Mouse (Mus musculus) inflammation-experienced regulatory T-cells, adult 6 months (primary cell): ENCODE results near the gene Sec11a. TPM values are rescaled to one million over a fixed set of nuclear protein-coding genes. Genes with fewer than 3 reads are reported as not detected.

Experiments
- ATAC-seq: one replicate; pipeline ENCODE4 v1.8.0; 2017
- polyA plus RNA-seq, 3 experiments: library from polyadenylated mRNA; unstranded; fragments of 100-300 nt; shearing (Covaris generic); gene quantifications; one replicate each; pipeline ENCODE4 v1.2.1; 2017

The Sec11a gene
- polyA plus RNA-seq, 3 experiments from 2014 or later, result 248 to 321 (median 312) TPM

DNA sequence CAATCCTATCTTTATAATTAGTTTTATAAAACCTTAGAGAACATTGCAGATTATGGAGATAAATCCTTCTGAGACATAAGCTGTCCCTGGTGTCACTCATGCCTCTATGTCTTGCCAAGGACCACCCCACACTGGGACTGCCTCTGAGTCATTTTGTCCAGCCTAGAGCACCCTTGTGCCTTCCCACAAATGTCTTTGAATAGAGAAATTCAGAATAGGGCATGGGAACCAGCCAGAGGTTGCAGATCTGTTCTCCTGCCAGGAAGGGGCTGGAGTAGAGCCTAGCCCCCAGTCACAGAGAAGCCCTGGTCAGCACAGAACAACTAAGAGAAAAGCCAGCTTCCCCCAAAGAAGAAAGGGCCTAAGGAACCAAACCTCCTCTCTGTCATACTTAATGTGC is 92.3 kb downstream of the Sec11a start:
- ATAC-seq, result no peak

Other genes starting within 250 kb of the Sec11a start
- 100 to 1,000 TPM; 197 to 297 (median 271) TPM for gene Iqgap1, start 121.8 kb downstream of the Sec11a start, polyA plus RNA-seq
- 1 to 10 TPM; 2.4 to 3.1 (median 2.6) TPM for gene Zscan2, start 86.9 kb downstream of the Sec11a start, polyA plus RNA-seq
- gene Wdr73, start 46.5 kb downstream of the Sec11a start, polyA plus RNA-seq, result 10 to 100 TPM; 18.5 to 29.9 (median 29.1) TPM
- 10 to 100 TPM; 70.6 to 79.3 (median 79.1) TPM for gene Nmb, start 42.7 kb downstream of the Sec11a start, polyA plus RNA-seq
- 10 to 100 TPM; 12.8 to 21.3 (median 19.8) TPM for gene Zfp592, start 45.9 kb upstream of the Sec11a start, polyA plus RNA-seq
- gene Alpk3, start 109.8 kb upstream of the Sec11a start, polyA plus RNA-seq, result under 1 TPM; 0.17 to 0.50 (median 0.24) TPM
- gene Slc28a1, start 167.0 kb upstream of the Sec11a start, polyA plus RNA-seq, result not detected